Mouse (Mus musculus): ENCODE data around the gene Aldh1a3.

Gene Aldh1a3

DNA sequence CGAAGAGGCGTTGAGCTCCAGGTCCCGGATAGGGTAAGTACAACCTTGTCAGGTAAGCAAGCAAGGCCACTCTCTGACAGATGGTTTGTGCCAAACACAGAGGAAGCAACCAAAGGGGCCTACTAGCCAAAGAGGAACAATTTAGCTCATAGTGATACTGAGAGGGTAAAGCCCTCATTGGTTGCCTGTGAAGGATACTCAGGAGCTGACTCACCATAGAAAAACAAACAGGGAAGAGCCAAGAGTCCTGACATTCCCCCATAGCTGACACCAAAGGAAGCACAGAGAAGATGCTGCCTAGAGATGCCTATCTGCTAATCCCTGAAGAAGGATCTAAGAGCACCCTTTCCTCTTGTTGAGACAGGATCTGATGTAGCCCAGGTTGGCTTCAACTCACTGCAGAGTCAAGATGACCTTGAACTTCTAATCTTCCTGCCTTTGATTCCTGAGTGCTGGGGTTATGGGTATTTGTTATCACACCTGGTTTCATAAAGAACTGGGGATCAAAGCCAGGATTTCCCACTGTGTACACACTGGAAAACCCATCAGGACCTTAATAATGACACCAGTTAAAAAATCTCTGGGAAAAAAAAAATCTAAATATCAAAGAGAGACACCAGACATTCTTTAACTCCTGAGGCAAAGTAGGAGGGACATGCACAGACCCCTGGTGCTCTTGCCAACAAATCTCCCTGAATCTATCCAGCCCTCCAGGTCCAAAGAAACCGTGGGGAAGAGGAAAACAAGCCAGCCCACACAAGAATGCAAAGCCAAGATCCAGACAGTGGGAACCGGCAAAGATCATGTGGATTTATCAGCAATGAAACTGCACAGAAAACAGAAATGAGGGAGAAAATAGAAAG is 58.0 kb downstream of the Aldh1a3 start:
- DNase-seq: no peak

DNA sequence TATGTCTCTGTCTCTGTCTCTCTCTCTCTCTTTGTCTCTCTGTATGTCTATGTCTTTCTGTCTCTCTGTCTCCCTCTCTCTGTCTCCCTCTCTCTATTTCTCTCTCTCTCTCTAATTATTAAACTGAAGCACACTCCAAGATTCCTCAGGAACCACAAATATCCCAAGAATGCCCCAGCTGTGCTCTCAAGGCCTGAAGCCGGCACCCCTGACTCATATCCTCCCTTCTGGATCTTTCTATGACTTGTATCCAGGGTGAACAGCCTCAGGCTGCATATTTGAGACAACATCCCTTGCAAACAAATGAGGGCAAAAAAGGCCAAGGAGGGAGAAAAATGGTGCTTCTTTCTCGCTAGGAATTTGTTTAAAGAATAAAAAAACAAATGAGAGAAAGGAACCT is 61.4 kb downstream of the Aldh1a3 start, which contains the start of gene Gm10974:
Gene Gm10974, plus strand, starts transcription at position 2 of the 400 bp plus-strand sequence.
- DNase-seq: no peak

DNA sequence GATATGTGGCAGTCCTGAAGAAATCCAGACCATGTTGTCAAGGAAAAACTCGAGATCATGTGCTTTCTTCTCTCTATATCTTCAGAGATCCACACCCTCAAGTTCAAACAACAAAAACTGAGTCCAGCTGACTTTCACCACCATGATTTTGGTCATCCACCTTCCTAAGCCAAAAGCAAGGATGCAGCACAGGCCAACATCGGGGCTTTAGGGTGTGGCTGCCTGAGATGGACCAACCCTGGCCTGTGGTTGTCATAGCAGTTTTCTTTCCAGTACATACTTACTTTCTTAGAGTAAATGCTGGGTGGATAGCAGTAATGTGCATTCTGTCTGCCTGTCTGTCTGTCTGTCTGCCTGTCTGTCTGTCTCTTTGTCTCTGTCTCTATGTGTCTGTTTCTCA is 61.9 kb downstream of the Aldh1a3 start:
- DNase-seq: no peak

DNA sequence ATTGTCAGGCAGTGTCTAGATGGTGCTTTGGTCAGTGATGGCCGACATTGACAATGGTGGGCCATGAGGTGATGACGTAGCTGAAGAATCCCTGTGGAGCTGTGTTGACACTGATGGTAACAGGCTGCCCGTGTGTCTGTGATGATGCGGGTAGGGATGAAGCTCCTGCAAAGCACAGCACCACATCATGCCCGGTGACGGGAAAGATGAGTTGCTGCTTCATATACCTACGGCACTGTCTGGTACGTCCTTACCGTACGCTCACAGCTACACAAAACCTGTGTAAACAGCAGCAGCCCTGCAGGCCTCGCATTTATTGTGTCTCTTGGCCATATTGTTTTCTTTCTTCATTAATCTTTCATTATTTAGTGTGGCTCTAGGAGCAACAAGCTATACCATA is 62.8 kb downstream of the Aldh1a3 start:
- no peak for DNase-seq

DNA sequence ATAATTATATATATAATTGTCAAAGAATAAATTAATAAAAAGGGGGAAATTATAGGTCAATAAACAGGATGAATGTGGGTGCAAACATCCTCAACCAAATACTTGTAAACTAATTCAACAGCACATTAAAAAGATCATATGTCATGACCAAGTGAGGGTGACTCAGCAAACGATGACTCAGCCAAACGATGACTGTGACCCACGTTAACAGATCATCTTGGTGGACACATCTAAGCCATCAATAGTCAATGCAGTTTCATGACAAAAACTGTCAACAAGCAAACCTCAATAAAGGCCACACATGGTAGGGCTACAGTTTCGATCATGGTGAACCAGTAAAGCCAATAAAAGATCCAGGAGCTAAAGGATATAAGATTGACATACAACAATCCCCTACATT is 68.3 kb downstream of the Aldh1a3 start:
- no peak for DNase-seq

DNA sequence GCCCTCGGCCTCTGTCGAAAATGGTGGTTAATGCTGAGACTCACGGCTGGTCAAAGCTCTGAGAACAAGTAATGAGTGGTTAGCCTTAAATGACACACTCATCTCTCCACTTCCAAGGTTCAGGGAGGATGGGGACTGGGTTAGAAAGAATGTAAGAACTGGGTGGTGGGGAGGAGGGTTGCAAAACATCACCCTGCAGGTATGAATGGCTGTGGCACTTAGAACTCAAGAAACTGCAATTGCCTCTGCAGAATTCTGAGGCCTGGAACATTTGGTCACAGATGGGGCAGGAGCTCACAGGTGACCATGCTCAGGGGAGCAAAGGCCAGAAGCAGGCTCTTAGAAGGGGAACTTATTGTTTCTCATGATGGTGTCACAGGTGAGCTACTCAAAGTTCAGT is 68.9 kb downstream of the Aldh1a3 start:
- no peak for DNase-seq

DNA sequence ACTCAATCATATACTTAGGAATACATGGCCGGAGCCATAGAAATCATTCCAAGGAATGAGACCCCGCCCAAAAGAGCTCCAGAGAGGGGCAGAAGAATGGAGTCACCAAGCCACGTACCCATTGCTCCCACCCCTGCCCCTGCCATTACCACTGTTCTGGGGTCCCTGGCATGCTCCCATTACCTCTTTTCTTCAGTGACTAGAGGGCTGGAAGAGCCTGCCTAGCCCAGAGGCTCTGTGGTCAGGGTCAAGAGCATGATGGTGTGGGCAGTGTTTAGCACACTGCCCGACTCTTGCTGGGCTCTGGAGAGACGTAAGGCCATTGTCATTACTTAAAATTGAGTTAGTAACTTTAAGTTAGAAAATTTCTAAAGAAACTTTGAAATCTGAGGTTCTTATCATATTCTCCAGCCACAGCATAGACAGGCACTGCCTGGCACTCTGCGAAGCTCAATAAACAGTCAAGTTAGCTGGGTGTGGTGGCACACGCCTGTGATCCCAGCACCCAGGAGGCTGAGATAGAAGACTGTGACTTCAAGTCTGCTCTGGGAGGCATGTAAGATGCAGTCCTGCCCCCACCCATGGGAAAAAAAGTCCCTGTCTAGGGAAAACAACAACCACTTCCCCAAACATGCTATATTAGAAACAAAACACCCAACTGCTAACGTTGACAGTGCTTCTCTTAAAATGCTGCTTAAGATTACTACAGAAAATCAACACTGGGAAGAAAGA is 71.4 kb downstream of the Aldh1a3 start:
- no peak for DNase-seq

DNA sequence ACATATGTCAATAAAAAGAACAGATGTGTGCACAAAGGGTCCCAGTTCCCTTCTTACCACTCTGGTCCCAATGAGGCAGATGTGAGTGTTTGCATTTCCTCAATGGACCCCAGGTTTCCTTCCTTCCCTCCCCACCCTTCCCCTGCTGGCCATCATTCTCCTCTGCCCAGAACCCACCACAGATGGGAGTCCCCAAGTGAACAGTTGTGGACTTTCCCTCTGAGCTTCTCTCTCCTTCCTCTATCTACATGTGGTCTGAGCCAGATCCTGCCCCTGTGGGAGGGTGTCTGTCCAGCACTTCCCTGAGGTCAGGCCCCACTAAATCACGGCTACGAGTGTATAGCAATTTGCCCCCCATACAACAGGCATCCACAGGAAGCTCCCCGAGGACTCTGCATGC is 72.4 kb downstream of the Aldh1a3 start:
- no peak for DNase-seq

DNA sequence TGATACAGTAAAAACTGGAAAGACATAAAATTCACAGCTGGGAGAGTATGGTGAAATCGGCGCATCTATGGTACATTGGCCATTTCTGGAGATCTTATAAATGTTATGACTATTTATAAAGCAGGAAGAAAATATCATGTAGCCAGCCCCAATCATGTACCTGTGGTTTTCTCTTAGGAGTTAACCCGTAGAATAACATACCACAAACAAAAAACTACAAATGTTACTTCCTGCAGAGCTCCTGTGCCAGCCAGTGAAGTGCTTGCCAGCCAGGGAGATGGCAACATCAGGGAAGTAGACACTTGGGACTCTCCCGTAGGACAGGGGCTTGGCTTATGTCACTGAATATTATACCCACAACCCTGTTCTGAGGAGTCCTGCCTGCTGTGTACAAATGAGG is 76.2 kb downstream of the Aldh1a3 start:
- DNase-seq: no peak

DNA sequence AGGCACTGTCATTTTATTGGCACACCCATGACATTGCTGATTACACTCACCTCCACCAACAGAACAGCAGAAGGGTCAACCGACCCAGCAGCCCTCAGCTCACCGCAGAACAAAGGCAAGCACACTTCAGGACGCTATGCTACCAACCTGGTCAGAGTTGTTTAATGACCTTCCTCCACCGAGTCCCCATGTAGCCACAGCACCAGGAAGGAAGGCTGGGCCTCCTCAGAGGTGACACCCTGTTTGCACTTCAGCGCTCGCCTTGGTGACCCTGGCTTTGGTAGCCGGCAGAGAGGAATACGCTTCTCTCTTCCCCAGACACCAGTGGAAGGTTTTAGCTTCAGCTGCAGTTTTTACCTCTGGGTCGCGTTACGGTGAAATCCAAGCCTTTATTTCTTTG is 77.6 kb downstream of the Aldh1a3 start:
- no peak for DNase-seq

DNA sequence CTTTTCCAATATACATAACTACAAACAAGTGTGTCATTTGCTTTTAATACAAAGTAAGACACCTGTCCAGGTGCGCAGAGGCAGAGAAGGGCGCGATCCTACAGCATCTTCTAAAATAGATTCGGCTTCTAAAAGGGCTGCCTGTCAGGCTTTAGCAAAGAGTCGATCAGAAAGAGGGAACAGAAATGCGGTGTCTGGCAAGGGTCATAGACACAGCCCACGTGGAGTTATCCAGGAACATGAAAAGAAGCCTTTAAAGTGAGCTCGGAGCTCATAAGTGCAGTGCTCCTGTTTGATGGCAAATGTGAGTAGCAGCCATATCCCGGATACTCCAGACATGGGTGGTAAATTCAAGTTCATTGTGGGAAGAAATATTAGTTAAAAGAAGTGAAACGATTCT is 78.7 kb downstream of the Aldh1a3 start:
- no peak for DNase-seq

DNA sequence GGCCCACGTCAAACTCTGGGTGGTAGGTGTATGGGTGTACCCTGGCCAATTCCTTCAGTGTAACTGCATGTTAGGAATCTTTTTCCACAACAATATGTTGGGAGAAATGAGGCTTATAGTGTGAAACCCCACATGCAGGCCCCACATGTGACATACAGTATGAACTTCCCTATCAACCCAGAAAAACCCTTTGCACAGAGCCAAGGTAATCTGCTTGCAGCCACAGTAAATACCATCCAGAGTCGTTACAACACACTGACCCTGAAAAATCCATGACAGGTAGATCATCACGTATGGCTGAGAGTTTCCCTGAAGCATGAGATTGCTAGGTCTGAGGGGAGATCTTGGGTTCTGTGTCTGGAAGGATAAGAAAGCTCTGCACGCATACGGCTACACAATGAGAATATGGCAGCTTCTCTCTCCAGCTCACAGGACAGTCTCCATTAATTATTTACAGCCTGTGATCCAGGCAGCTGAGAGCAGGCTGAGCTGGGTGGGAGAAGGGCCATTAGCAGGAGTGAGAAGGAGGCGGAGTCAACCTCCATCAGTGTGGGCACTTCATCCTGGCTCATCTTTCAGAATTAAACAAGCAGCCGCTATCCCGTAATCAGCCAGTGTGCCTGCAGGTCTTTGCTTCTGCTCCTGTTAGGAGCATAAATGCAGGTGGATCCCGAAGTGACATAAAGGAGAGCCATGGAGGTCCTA is 80.2 kb downstream of the Aldh1a3 start:
- DNase-seq: no peak

DNA sequence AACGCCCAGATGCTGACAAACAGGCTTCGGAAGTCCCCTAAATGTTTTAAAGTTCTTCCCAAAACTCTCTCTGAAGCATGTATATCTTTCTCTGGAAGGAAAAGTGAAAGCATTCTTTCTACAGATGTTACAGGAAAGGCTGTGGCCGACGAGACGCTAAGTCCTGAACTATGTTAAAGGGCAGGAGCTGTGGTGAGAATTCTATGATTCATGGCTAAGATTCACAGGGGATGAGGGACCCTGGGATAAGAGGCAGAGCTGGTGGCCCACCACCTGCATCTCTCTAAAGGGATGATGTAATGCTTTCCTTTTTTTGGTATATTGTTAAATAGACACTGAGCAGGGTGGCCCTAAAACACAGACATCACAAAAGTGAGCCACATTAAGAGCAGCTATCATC is 84.0 kb downstream of the Aldh1a3 start:
- DNase-seq: no peak

DNA sequence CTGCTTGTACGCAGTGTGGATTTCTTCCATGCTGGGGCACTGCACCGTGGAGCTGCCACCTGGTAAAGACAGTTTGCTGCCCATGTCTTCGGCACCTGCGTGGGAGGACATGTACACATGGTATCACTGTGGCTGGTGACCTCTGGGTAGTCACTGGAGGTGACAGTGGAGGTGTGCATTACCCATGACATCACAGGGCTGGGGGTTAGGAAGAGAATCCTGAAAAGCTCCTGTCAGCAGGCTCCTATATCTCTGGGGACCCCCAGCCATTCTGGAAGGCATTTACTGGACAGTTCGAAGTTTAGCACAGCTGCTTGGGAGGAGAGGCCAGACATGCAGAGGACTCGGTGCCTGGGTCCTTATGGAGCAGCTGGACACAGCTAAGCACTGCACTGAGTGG is 84.5 kb downstream of the Aldh1a3 start:
- no peak for DNase-seq

DNA sequence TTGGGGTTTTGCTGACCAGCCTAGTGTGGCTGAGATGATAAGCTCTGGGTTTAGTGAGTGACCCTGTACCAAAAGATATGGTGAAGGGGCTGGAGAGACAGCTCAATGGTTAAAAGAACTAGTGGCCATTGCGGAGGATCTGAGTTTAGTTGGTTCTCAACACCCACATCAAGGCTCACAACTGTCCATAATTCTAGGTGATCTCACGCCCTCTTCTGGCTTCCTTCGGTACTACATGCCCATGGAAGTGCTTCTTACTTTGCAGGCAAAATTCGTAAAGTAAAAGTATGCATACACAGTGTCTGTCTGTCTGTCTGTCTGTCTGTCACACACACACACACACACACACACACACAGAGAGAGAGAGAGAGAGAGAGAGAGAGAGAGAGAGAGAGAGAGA is 85.0 kb downstream of the Aldh1a3 start:
- DNase-seq: no peak
